Mouse (Mus musculus) heart, embryonic 11.5 days (tissue): ENCODE measurements around the gene 1700028P14Rik. TPM values are rescaled to one million over a fixed set of nuclear protein-coding genes. Genes with fewer than 3 reads are reported as not detected.

Experiments used
- ATAC-seq: fragments of 200-750 bp; cut with Nextera tagmentation; replicated peaks from 2 replicates; pipeline ENCODE4 v1.8.0; 2017; ENCODE audit warnings: moderate library complexity; ENCODE audit not compliant: insufficient number of reproducible peaks, low FRiP score, low TSS enrichment
- H3K27ac ChIP-seq: fragments of 300-500 bp; sonication (generic); 2 replicates; pipeline ENCODE4 v1.5.1; 2014; ENCODE audit warnings: mild to moderate bottlenecking, low read depth, low read length
- H3K27me3 ChIP-seq: fragments of 300-500 bp; sonication (generic); 2 replicates; pipeline ENCODE4 v1.6.1; 2014; ENCODE audit warnings: mild to moderate bottlenecking, low read length, mixed read lengths; ENCODE audit not compliant: control insufficient read depth, insufficient read depth
- H3K36me3 ChIP-seq: fragments of 300-500 bp; sonication (generic); 2 replicates; pipeline ENCODE4 v1.6.1; 2014; ENCODE audit warnings: mild to moderate bottlenecking, low read length, moderate library complexity, mixed read lengths; ENCODE audit not compliant: control insufficient read depth, insufficient read depth
- H3K4me1 ChIP-seq: fragments of 300-500 bp; sonication (generic); 2 replicates; pipeline ENCODE4 v1.6.1; 2014; ENCODE audit warnings: low read length; ENCODE audit not compliant: control insufficient read depth, insufficient read depth
- H3K4me2 ChIP-seq: fragments of 300-500 bp; sonication (generic); 2 replicates; pipeline ENCODE4 v1.6.1; 2014; ENCODE audit warnings: mild to moderate bottlenecking, moderate library complexity
- H3K4me3 ChIP-seq: fragments of 300-500 bp; sonication (generic); 2 replicates; pipeline ENCODE4 v1.5.1; 2014; ENCODE audit warnings: low read depth, low read length
- H3K9ac ChIP-seq: fragments of 300-500 bp; sonication (generic); 2 replicates; pipeline ENCODE4 v1.6.1; 2014; ENCODE audit warnings: mild to moderate bottlenecking, low read depth, low read length, moderate library complexity
- H3K9me3 ChIP-seq: fragments of 300-500 bp; sonication (generic); replicated peaks from 2 replicates; pipeline ENCODE4 v1.6.1; 2016; ENCODE audit warnings: low read length; ENCODE audit not compliant: control insufficient read depth
- WGBS: fragments of 180-500 bp; shearing (Covaris S2); extraction: QIAGEN DNeasy Blood & Tissue Kit; methylation state at CpG from one replicate; pipeline ENCODE4 v1.1.7; 2014; ENCODE audit not compliant: insufficient replicate concordance; 5-methylcytosine and 5-hydroxymethylcytosine counted together
- polyA plus RNA-seq: library from polyadenylated mRNA; unstranded; fragments of >200 nt; fragmentation: Nextera tagmentation; extraction: Ambion mirVana; gene quantifications from 2 replicates; pipeline ENCODE4 v1.2.1, GENCODE M21; 2014

The 1700028P14Rik gene
- polyA plus RNA-seq, 1 experiment from 2014 or later = not detected

DNA sequence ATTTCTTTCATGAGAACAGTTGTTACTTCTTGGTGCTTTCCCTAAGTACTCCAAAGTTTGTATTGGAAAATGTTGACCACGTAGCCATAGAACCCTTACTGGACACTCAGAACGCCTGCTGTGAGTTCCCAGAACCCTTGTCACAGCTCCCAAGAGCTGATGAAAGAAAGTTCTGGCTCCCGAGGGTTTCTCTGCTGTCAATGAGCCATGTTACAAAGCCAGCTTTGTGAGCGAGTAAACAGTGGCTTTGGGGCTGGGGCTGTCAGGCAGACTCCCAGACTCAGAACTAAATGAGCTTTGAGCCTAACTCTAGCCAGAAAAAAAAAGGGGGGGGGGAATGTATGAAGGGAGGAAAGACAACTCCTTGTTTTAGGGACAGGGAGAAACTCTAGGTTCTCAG is 120.7 kb downstream of the 1700028P14Rik start:
- H3K9ac ChIP-seq = no peak overlapping the region
- WGBS = 41% methylated on average over 4 of the region's 4 CpGs
- H3K4me3 ChIP-seq = no peak overlapping the region
- no peaks in the 10 kb centered on the region for H3K27me3 ChIP-seq
- no peaks in the 10 kb centered on the region for H3K9me3 ChIP-seq
- H3K36me3 ChIP-seq = no peaks in the 10 kb centered on the region
- no peaks in the 10 kb centered on the region for H3K4me1 ChIP-seq
- ATAC-seq = no peak
- H3K27ac ChIP-seq = no peak overlapping the region
- no peak overlapping the region for H3K4me2 ChIP-seq

DNA sequence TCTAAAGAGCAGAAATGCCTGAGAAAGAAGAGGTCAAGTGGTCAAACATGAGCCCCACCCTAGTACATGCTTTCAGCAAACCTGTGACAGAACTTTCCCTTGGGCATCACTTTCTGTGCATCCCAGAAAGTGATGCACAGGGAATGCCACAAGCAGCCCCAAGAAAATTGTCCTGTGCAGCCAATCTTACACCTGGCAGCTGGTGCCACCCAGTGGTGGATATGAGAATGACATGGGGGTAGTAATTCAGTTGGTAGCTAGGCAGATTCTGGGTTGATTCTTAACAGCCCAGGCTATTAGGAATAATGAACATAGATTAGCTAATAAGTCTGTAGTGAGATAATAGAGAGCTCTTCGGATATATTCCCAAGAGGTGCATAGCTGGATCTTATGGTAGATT is 128.9 kb downstream of the 1700028P14Rik start:
- H3K4me3 ChIP-seq = no peak overlapping the region
- H3K27me3 ChIP-seq = no peaks in the 10 kb centered on the region
- no peak for ATAC-seq
- H3K36me3 ChIP-seq = no peaks in the 10 kb centered on the region
- no peak overlapping the region for H3K27ac ChIP-seq
- peaks cover 3% of the 10 kb centered on the region; the same call in 1 of the 2 replicates for H3K4me1 ChIP-seq
- H3K4me2 ChIP-seq = no peak overlapping the region
- H3K9ac ChIP-seq = no peak overlapping the region
- 17% methylated on average over 1 of the region's 1 CpGs for WGBS
- no peaks in the 10 kb centered on the region for H3K9me3 ChIP-seq

- Histone ChIP-seq H3K4me2 (no peak overlapping the region), H3K36me3 (no peaks in the 10 kb centered on the region), H3K4me3 (no peak overlapping the region), H3K9ac (no peak overlapping the region), H3K9me3 (no peaks in the 10 kb centered on the region), H3K27me3 (no peaks in the 10 kb centered on the region), H3K4me1 (peaks cover 3% of the 10 kb centered on the region; the same call in 1 of the 2 replicates), H3K27ac (no peak overlapping the region)
- 78% methylated on average over 4 of the region's 4 CpGs for WGBS
- ATAC-seq = no peak
Measured at GRCm38 (mm10) chr19:23521831-23522230, 130.8 kb downstream of the 1700028P14Rik start.

GRCm38 (mm10) chr19:23521071-23521470 is 131.5 kb downstream of the 1700028P14Rik start:
- Histone ChIP-seq H3K27me3 (no peaks in the 10 kb centered on the region), H3K9me3 (no peaks in the 10 kb centered on the region), H3K4me3 (no peak overlapping the region), H3K4me1 (peaks cover 3% of the 10 kb centered on the region; the same call in 1 of the 2 replicates), H3K27ac (peak overlapping the region; percentile 54), H3K9ac (no peak overlapping the region), H3K36me3 (no peaks in the 10 kb centered on the region), H3K4me2 (peak overlapping the region; percentile 7; the same call in 1 of the 2 replicates)
- WGBS = 62% methylated on average over 8 of the region's 8 CpGs
- ATAC-seq = no peak

DNA sequence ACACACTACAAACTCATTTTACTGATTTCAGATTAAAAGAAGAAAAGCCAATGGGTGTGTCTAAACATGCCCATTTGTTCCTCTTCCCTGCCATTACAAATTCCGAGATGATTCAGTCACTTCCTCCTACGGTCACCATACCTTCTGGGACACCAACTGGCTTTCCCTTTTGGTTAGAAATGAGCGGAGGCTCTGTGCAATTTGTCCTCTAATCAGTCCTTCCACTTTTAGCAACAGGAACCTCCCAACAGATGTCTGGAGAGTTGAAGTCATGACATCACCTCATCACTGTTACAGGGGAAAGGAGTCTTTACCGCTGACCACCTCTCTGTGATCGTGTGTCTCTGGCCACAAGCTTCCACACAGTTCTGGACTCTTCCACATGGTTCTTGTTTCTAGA is 132.0 kb downstream of the 1700028P14Rik start:
- ATAC-seq = no peak
- H3K27me3 ChIP-seq = no peaks in the 10 kb centered on the region
- H3K27ac ChIP-seq = peak overlapping the region; percentile 54; the same call in 1 of the 2 replicates
- H3K36me3 ChIP-seq = no peaks in the 10 kb centered on the region
- H3K9ac ChIP-seq = no peak overlapping the region
- no peak overlapping the region for H3K4me3 ChIP-seq
- H3K4me1 ChIP-seq = peaks cover 3% of the 10 kb centered on the region; the same call in 1 of the 2 replicates
- WGBS = 25% methylated on average over 5 of the region's 5 CpGs
- H3K4me2 ChIP-seq = peak overlapping the region; percentile 7; the same call in 1 of the 2 replicates
- H3K9me3 ChIP-seq = no peaks in the 10 kb centered on the region

DNA sequence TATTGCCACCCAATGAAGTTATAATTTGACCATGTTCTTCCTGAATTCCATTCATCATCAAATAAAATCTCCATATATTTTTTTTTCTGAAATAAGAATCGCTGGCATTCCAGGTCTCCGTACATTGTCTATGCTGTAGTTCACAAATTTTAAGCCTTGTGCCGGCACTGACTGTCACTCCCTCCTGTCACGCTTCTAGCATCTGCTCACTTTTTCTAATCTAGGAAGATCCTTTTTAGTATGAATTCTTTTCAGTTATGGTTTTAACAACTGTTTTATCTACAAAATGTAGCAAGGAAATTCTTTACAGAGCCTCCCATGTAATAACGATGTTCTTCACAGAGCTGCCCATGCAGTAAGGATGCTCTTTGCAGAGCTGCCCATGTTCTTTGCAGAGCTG is 134.1 kb downstream of the 1700028P14Rik start:
- WGBS = 83% methylated on average over 5 of the region's 5 CpGs
- Histone ChIP-seq H3K4me2 (no peak overlapping the region), H3K4me3 (no peak overlapping the region), H3K9ac (no peak overlapping the region), H3K27ac (no peak overlapping the region), H3K4me1 (peaks cover 3% of the 10 kb centered on the region; the same call in 1 of the 2 replicates), H3K36me3 (no peaks in the 10 kb centered on the region), H3K27me3 (no peaks in the 10 kb centered on the region), H3K9me3 (no peaks in the 10 kb centered on the region)
- ATAC-seq = no peak

- H3K9me3 ChIP-seq = no peaks in the 10 kb centered on the region
- ATAC-seq = no peak
- no peak overlapping the region for H3K4me2 ChIP-seq
- no peaks in the 10 kb centered on the region for H3K36me3 ChIP-seq
- no peak overlapping the region for H3K9ac ChIP-seq
- no peak overlapping the region for H3K4me3 ChIP-seq
- no peaks in the 10 kb centered on the region for H3K4me1 ChIP-seq
- WGBS = 50% methylated on average over 2 of the region's 2 CpGs
- H3K27ac ChIP-seq = no peak overlapping the region
- no peaks in the 10 kb centered on the region for H3K27me3 ChIP-seq
Measured at GRCm38 (mm10) chr19:23511303-23511702, 141.3 kb downstream of the 1700028P14Rik start.

Other genes with a start within 250 kb of the 1700028P14Rik start
- 1.5 and 1.8 TPM in 2 replicates for gene Mamdc2, start 204.4 kb downstream of the 1700028P14Rik start, polyA plus RNA-seq
- gene Ptar1, start 34.6 kb upstream of the 1700028P14Rik start, polyA plus RNA-seq = 4.6 and 7.3 TPM in 2 replicates
- gene Apba1, start 106.1 kb upstream of the 1700028P14Rik start, polyA plus RNA-seq = 0.28 and 0.40 TPM in 2 replicates